Mouse (Mus musculus) small intestine, adult 2 months (tissue): Measurements from ENCODE around the gene Adarb1.

ENCODE experiments used
- CTCF ChIP-seq: fragments of 200-500 bp; IDR thresholded peaks from 2 replicates; pipeline ENCODE4 v1.5.1; 2012; ENCODE audit warnings: low read depth, mild to moderate bottlenecking, control low read depth, inconsistent platforms, low read length, moderate library complexity, mixed read lengths; ENCODE audit not compliant: insufficient replicate concordance, insufficient read length; ENCODE audit errors: extremely low read depth
- POLR2A ChIP-seq: fragments of 200-500 bp; IDR thresholded peaks from 2 replicates; pipeline ENCODE4 v1.6.1; 2012; ENCODE audit warnings: low read depth, mild to moderate bottlenecking, control low read depth, inconsistent platforms, low read length, moderate library complexity

GRCm38 (mm10) chr10:77434457-77435151 is 16.5 kb upstream of the Adarb1 start:
- TF ChIP-seq CTCF (no peak), POLR2A (no peak)
